Mouse (Mus musculus) erythroid progenitor cell, adult 5-6 weeks (primary cell): ENCODE data around the gene Fbxw9. TPM values are rescaled to one million over a fixed set of nuclear protein-coding genes. Genes with fewer than 3 reads are reported as not detected.
"Not testable (repeated sequence)": the region's sequence is repeated elsewhere in the genome, so short reads cannot be mapped to it uniquely, and the experiment has no call there.

ENCODE experiments used
- ATAC-seq: replicated peaks from 2 replicates; pipeline ENCODE4 v1.8.0; 2016; ENCODE audit warnings: moderate number of reproducible peaks, mild to moderate bottlenecking, moderate TSS enrichment, inconsistent platforms; ENCODE audit not compliant: poor library complexity, low FRiP score, severe bottlenecking
- total RNA-seq, 2 experiments: library from RNA; stranded (forward) in 1 of 2; stranded (reverse) in 1 of 2; fragments of 150-400 nt in 1 of 2; fragments of 186-747, 209-891 nt in 1 of 2; gene quantifications; 2 replicates each; pipeline versions ENCODE4 v1.2.3 to v1.2.4; 2015 to 2017; ENCODE audit warnings: low replicate concordance in 2 of 2

Fbxw9 gene
- total RNA-seq, 2 experiments from 2014 or later = 1.4 to 10.5 TPM

DNA sequence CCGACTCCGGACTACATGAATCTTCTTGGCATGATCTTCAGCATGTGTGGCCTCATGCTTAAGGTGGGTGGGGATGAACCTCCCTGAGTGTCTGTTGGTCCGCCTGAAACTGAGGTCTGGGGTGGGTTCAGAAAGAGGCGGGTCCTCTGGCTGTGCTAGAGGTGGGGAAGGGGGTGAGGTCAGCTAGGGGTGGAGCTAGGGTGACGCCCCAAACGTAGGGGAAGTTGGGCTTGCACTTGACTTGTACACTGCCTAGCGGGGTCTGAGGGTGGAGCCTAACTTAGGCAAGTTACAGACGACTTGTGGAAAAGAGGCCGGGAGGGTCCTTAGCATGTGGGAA, 21.3 kb downstream of the Fbxw9 start, which contains the start of gene Wdr83:
Gene Wdr83, minus strand, starts transcription at position 91 of the 340 bp plus-strand sequence.
- ATAC-seq = peak; percentile 13; the same call in 1 of the 2 replicates

- ATAC-seq = not testable (repeated sequence)
Observed at GRCm38 (mm10) chr8:85082169-85082568, 22.3 kb downstream of the Fbxw9 start.

GRCm38 (mm10) chr8:85083108-85083813, 23.4 kb downstream of the Fbxw9 start, which contains the start of gene Man2b1:
Gene Man2b1 (plus strand): TSS chr8:85083270.
- ATAC-seq = peak; percentile 79

DNA sequence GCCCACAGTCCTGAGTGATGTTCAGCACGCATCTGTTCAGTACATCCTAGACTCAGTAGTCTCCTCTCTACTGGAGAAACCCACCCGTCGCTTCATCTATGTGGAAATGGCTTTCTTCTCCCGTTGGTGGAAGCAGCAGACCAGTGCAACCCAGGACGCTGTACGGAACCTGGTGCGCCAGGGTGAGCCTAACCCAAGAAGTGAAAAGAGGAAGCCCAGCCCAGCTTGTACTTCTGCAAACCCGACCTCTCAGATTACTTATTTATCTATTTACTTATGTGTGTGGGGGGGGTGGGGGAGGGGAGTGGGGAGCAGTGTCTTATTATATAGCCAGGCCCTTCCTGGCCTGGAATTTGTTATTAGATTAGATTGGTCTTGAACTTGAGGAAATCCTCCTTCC, 24.8 kb downstream of the Fbxw9 start:
- no peak for ATAC-seq

DNA sequence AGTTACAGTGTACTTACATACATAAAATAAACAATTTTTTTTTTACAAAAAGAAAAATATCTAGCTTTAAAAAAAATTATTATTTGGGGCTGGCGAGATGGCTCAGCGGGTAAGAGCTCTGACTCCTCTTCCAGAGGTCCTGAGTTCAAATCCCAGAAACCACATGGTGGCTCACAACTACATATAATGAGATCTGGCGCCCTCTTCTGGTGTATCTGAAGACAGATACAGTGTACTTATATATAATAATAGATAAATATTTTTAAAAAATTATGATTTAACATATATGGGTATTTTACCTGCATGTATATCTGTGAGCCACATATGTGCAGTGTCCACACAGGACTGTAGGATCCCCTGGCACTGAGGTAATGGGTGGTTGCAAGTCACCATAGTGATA, 26.4 kb downstream of the Fbxw9 start:
- no peak for ATAC-seq

DNA sequence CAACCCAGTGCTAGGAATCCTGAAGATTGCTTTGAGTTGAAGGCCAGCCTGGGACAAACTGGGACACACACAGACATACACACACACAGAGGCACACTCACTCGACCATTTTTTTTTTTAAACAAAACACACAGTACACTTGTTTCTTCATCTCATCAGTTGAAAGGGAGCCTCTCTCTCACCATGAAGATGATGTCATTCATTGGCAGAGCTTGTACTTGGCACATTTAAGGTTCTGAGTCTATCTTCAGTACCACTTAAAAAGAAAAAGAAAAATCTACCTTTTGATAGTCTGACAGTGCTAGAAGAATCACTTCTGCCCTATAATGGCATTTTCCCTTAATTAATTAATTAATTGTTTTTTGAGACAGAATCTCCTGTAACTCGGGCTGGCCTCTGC, 28.9 kb downstream of the Fbxw9 start:
- ATAC-seq = no peak

- ATAC-seq = no peak
Observed at GRCm38 (mm10) chr8:85090856-85091255, 31.0 kb downstream of the Fbxw9 start.

DNA sequence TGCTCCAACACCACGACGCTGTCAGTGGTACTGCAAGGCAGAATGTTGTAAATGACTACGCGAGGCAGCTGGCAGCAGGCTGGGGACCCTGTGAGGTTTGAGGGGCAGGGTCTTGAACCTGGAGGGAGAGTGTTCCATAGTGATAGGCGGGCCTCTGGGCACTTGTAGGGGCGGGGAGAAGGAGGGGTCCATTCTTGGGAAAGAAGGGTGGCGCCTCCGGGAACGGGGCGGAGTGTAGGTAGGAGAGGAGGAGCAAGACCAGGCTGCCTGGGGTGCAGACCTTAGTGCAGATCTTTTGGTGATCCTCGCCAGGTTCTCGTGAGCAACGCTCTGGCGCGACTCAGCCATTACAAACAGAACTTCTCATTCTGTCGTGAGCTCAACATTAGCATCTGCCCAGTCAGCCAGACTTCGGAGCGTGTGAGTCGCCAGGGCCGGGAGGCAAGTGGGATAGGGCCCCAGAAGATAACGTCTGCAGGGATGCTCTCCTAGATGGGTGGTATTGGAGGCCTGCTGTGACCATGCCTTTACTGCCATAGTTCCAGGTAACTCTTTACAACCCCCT, 31.8 kb downstream of the Fbxw9 start:
- no peak for ATAC-seq

DNA sequence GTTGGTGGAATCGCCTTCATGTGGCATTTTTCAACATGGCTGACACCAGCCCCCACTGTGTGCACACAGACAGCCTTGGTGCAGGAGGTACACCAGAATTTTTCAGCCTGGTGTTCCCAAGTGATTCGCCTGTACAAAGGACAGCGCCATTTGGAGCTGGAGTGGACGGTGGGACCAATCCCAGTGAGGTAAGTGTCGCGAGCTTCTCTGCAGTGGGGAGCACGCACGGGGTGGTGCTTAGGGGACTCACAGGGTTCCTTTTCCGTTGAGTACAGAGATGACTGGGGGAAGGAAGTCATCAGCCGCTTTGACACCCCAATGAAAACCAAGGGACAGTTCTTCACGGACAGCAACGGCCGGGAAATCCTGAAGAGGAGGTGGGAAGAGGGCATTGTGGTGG, 35.2 kb downstream of the Fbxw9 start:
- ATAC-seq = no peak

DNA sequence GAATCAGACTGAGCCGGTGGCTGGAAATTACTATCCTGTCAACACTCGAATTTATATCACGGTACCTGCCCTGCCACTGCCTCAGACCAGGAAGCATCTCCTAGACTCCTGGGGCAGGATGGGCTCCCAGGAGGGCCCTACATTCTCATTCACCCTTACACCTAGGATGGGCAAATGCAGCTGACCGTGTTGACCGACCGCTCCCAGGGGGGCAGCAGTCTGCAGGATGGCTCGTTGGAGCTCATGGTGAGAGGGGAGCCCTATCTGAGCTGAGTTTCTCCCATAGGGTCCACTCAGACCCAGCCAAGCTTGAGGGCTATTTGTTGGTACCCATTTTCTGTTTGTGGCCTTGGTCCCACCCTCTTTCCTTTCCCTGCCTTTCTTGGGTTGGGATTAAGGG, 35.7 kb downstream of the Fbxw9 start:
- ATAC-seq = no peak

DNA sequence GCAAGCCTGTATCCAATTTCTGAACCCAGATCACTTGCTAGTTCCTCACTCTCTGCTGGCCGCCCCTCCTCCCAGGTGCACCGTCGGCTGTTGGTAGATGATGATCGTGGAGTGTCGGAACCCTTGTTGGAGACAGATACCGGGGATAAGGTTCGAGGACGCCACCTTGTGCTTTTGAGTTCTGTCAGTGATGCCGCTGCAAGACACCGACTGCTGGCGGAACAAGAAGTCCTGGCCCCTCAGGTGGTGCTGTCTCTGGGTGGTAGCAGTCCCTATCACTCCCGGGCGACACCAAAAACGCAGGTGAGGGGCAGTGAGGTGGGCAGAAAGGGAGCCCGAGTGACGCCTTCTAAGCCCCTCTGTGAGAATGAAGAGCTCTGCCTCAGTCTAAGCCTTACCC, 36.3 kb downstream of the Fbxw9 start:
- no peak for ATAC-seq

- ATAC-seq = no peak
Observed at GRCm38 (mm10) chr8:85096850-85097249, 37.0 kb downstream of the Fbxw9 start.

DNA sequence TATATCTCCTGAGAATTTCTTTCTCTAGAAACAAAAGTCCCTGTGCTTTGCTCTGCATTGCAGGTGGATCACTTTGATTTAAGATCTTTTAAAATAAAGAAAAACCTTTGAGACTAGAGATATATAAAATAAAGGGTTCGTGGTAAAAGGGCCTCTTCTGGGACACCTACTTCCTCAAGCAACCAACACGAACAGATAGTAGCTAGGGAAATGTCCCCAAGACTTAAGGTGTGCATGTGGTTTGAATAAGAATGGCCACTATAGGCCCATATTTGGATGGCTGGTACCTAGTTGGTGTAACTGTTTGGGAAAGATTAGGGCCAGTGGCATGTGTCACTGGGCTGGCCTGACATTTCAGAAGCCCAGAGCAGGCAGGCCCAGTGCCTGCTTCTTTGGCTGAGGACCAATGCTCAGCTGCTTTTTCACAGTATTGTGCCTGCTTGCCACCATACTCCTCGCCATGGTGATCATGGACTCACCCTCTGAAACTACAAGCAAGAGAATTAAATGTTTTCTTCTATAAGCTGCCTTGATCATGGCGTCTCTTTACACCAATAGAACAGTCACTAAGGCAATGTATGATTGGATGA, 40.3 kb downstream of the Fbxw9 start:
- no peak for ATAC-seq

GRCm38 (mm10) chr8:85113241-85113640, 53.4 kb downstream of the Fbxw9 start:
- ATAC-seq = no peak

GRCm38 (mm10) chr8:85115501-85115900, 55.6 kb downstream of the Fbxw9 start:
- ATAC-seq = no peak

Other genes with a start within 250 kb of the Fbxw9 start
- gene Dand5, start 237.2 kb upstream of the Fbxw9 start, total RNA-seq (2015; ENCODE audit: low replicate concordance) = 2.5 and 3.8 TPM in 2 replicates
- gene Dand5, start 237.2 kb upstream of the Fbxw9 start, total RNA-seq (2017; ENCODE audit: low replicate concordance) = 5.4 and 6.7 TPM in 2 replicates
- gene Gadd45gip1, start 228.5 kb upstream of the Fbxw9 start, total RNA-seq (2015; ENCODE audit: low replicate concordance) = 6.7 and 7.6 TPM in 2 replicates
- gene Gadd45gip1, start 228.5 kb upstream of the Fbxw9 start, total RNA-seq (2017; ENCODE audit: low replicate concordance) = 11.3 and 16.4 TPM in 2 replicates
- 273 and 355 TPM in 2 replicates for gene Rad23a, start 219.4 kb upstream of the Fbxw9 start, total RNA-seq (2015; ENCODE audit: low replicate concordance)
- gene Rad23a, start 219.4 kb upstream of the Fbxw9 start, total RNA-seq (2017; ENCODE audit: low replicate concordance) = 296 and 306 TPM in 2 replicates
- 261 and 337 TPM in 2 replicates for gene Calr, start 213.1 kb upstream of the Fbxw9 start, total RNA-seq (2015; ENCODE audit: low replicate concordance)
- gene Calr, start 213.1 kb upstream of the Fbxw9 start, total RNA-seq (2017; ENCODE audit: low replicate concordance) = 660 and 677 TPM in 2 replicates
- gene Farsa, start 203.1 kb upstream of the Fbxw9 start, total RNA-seq (2015; ENCODE audit: low replicate concordance) = 11.2 and 19.7 TPM in 2 replicates
- 29.4 and 35.6 TPM in 2 replicates for gene Farsa, start 203.1 kb upstream of the Fbxw9 start, total RNA-seq (2017; ENCODE audit: low replicate concordance)
- gene Syce2, start 187.9 kb upstream of the Fbxw9 start, total RNA-seq (2015; ENCODE audit: low replicate concordance) = 65.2 and 133 TPM in 2 replicates
- 9.2 and 29.9 TPM in 2 replicates for gene Syce2, start 187.9 kb upstream of the Fbxw9 start, total RNA-seq (2017; ENCODE audit: low replicate concordance)
- 16.9 and 36.9 TPM in 2 replicates for gene Gcdh, start 166.1 kb upstream of the Fbxw9 start, total RNA-seq (2015; ENCODE audit: low replicate concordance)
- 22.8 and 26.2 TPM in 2 replicates for gene Gcdh, start 166.1 kb upstream of the Fbxw9 start, total RNA-seq (2017; ENCODE audit: low replicate concordance)
- gene Klf1, start 158.1 kb upstream of the Fbxw9 start, total RNA-seq (2015; ENCODE audit: low replicate concordance) = 262 and 325 TPM in 2 replicates
- gene Klf1, start 158.1 kb upstream of the Fbxw9 start, total RNA-seq (2017; ENCODE audit: low replicate concordance) = 240 and 399 TPM in 2 replicates
- gene Dnase2a, start 151.5 kb upstream of the Fbxw9 start, total RNA-seq (2015; ENCODE audit: low replicate concordance) = 32.7 and 33.2 TPM in 2 replicates
- gene Dnase2a, start 151.5 kb upstream of the Fbxw9 start, total RNA-seq (2017; ENCODE audit: low replicate concordance) = 74.6 and 78.4 TPM in 2 replicates
- not detected in 2 replicates for gene Mast1, start 122.7 kb upstream of the Fbxw9 start, total RNA-seq (2015; ENCODE audit: low replicate concordance)
- not detected in 2 replicates for gene Mast1, start 122.7 kb upstream of the Fbxw9 start, total RNA-seq (2017; ENCODE audit: low replicate concordance)
- gene Rtbdn, start 113.1 kb upstream of the Fbxw9 start, total RNA-seq (2015; ENCODE audit: low replicate concordance) = not detected in 2 replicates
- not detected in 2 replicates for gene Rtbdn, start 113.1 kb upstream of the Fbxw9 start, total RNA-seq (2017; ENCODE audit: low replicate concordance)
- not detected in 2 replicates for gene Gm49661, start 90.6 kb upstream of the Fbxw9 start, total RNA-seq (2015; ENCODE audit: low replicate concordance)
- not detected in 2 replicates for gene Gm49661, start 90.6 kb upstream of the Fbxw9 start, total RNA-seq (2017; ENCODE audit: low replicate concordance)
- 2,168 and 2,598 TPM in 2 replicates for gene Prdx2, start 90.5 kb upstream of the Fbxw9 start, total RNA-seq (2015; ENCODE audit: low replicate concordance)
- gene Prdx2, start 90.5 kb upstream of the Fbxw9 start, total RNA-seq (2017; ENCODE audit: low replicate concordance) = 2,812 and 2,913 TPM in 2 replicates
- 82.6 and 141 TPM in 2 replicates for gene Rnaseh2a, start 90.3 kb upstream of the Fbxw9 start, total RNA-seq (2015; ENCODE audit: low replicate concordance)
- 63.3 and 93.8 TPM in 2 replicates for gene Rnaseh2a, start 90.3 kb upstream of the Fbxw9 start, total RNA-seq (2017; ENCODE audit: low replicate concordance)
- 8.0 and 12.3 TPM in 2 replicates for gene Junb, start 81.3 kb upstream of the Fbxw9 start, total RNA-seq (2015; ENCODE audit: low replicate concordance)
- 10.4 and 15.1 TPM in 2 replicates for gene Junb, start 81.3 kb upstream of the Fbxw9 start, total RNA-seq (2017; ENCODE audit: low replicate concordance)
- 0.42 and 0.72 TPM in 2 replicates for gene Hook2, start 69.5 kb upstream of the Fbxw9 start, total RNA-seq (2015; ENCODE audit: low replicate concordance)
- 2.6 and 4.6 TPM in 2 replicates for gene Hook2, start 69.5 kb upstream of the Fbxw9 start, total RNA-seq (2017; ENCODE audit: low replicate concordance)
- not detected in 2 replicates for gene Best2, start 45.5 kb upstream of the Fbxw9 start, total RNA-seq (2015; ENCODE audit: low replicate concordance)
- gene Best2, start 45.5 kb upstream of the Fbxw9 start, total RNA-seq (2017; ENCODE audit: low replicate concordance) = not detected in 2 replicates
- 42.8 and 69.2 TPM in 2 replicates for gene Asna1, start 34.8 kb upstream of the Fbxw9 start, total RNA-seq (2015; ENCODE audit: low replicate concordance)
- 19.0 and 29.3 TPM in 2 replicates for gene Asna1, start 34.8 kb upstream of the Fbxw9 start, total RNA-seq (2017; ENCODE audit: low replicate concordance)
- gene Trir, start 33.2 kb upstream of the Fbxw9 start, total RNA-seq (2015; ENCODE audit: low replicate concordance) = 143 and 183 TPM in 2 replicates
- 140 and 476 TPM in 2 replicates for gene Trir, start 33.2 kb upstream of the Fbxw9 start, total RNA-seq (2017; ENCODE audit: low replicate concordance)
- 24.9 and 35.6 TPM in 2 replicates for gene Tnpo2, start 23.1 kb upstream of the Fbxw9 start, total RNA-seq (2015; ENCODE audit: low replicate concordance)
- gene Tnpo2, start 23.1 kb upstream of the Fbxw9 start, total RNA-seq (2017; ENCODE audit: low replicate concordance) = 31.8 and 40.2 TPM in 2 replicates
- not detected in 2 replicates for gene Gm5741, start 7.9 kb downstream of the Fbxw9 start, total RNA-seq (2015; ENCODE audit: low replicate concordance)
- not detected in 2 replicates for gene Gm5741, start 7.9 kb downstream of the Fbxw9 start, total RNA-seq (2017; ENCODE audit: low replicate concordance)
- gene Dhps, start 11.7 kb downstream of the Fbxw9 start, total RNA-seq (2015; ENCODE audit: low replicate concordance) = 13.4 and 15.9 TPM in 2 replicates
- gene Dhps, start 11.7 kb downstream of the Fbxw9 start, total RNA-seq (2017; ENCODE audit: low replicate concordance) = 3.5 and 4.7 TPM in 2 replicates
- gene Wdr83os, start 20.7 kb downstream of the Fbxw9 start, total RNA-seq (2015; ENCODE audit: low replicate concordance) = 37.7 and 66.3 TPM in 2 replicates
- gene Wdr83os, start 20.7 kb downstream of the Fbxw9 start, total RNA-seq (2017; ENCODE audit: low replicate concordance) = 7.3 and 23.1 TPM in 2 replicates
- 30.6 and 35.6 TPM in 2 replicates for gene Wdr83, start 21.3 kb downstream of the Fbxw9 start, total RNA-seq (2015; ENCODE audit: low replicate concordance)
- gene Wdr83, start 21.3 kb downstream of the Fbxw9 start, total RNA-seq (2017; ENCODE audit: low replicate concordance) = 15.8 and 17.6 TPM in 2 replicates
- 19.8 and 34.4 TPM in 2 replicates for gene Man2b1, start 23.2 kb downstream of the Fbxw9 start, total RNA-seq (2015; ENCODE audit: low replicate concordance)
- 7.0 and 13.2 TPM in 2 replicates for gene Man2b1, start 23.2 kb downstream of the Fbxw9 start, total RNA-seq (2017; ENCODE audit: low replicate concordance)
- gene Zfp791, start 63.0 kb downstream of the Fbxw9 start, total RNA-seq (2015; ENCODE audit: low replicate concordance) = not detected in 2 replicates
- gene Zfp791, start 63.0 kb downstream of the Fbxw9 start, total RNA-seq (2017; ENCODE audit: low replicate concordance) = not detected in 2 replicates
- gene Cks1brt, start 91.9 kb downstream of the Fbxw9 start, total RNA-seq (2015; ENCODE audit: low replicate concordance) = not detected in 2 replicates
- gene Cks1brt, start 91.9 kb downstream of the Fbxw9 start, total RNA-seq (2017; ENCODE audit: low replicate concordance) = not detected in 2 replicates
- not detected in 2 replicates for gene Olfr371, start 165.9 kb downstream of the Fbxw9 start, total RNA-seq (2015; ENCODE audit: low replicate concordance)
- not detected in 2 replicates for gene Olfr371, start 165.9 kb downstream of the Fbxw9 start, total RNA-seq (2017; ENCODE audit: low replicate concordance)
- gene Orc6, start 239.6 kb downstream of the Fbxw9 start, total RNA-seq (2015; ENCODE audit: low replicate concordance) = 132 and 186 TPM in 2 replicates
- gene Orc6, start 239.6 kb downstream of the Fbxw9 start, total RNA-seq (2017; ENCODE audit: low replicate concordance) = 128 and 184 TPM in 2 replicates
- 89.0 and 125 TPM in 2 replicates for gene Vps35, start 239.7 kb downstream of the Fbxw9 start, total RNA-seq (2015; ENCODE audit: low replicate concordance)
- gene Vps35, start 239.7 kb downstream of the Fbxw9 start, total RNA-seq (2017; ENCODE audit: low replicate concordance) = 85.3 and 118 TPM in 2 replicates